Mouse (Mus musculus) embryonic facial prominence, embryonic 14.5 days (tissue): ENCODE results near the gene Gimap8. TPM values are rescaled to one million over a fixed set of nuclear protein-coding genes. Genes with fewer than 3 reads are reported as not detected.

Experiments
- ATAC-seq: fragments of 200-750 bp; cut with Nextera tagmentation; 2 replicates; pipeline ENCODE4 v1.8.0; 2017; ENCODE audit warnings: low read depth, moderate number of reproducible peaks, moderate TSS enrichment
- DNase-seq: peaks from one replicate; pipeline ENCODE4 v3.0.0-alpha.2; 2015; ENCODE audit warnings: low spot score
- H3K27ac ChIP-seq: fragments of 300-500 bp; sonication (generic); replicated peaks from 2 replicates; pipeline ENCODE4 v1.5.1; 2014; ENCODE audit warnings: low read depth, mild to moderate bottlenecking, low read length, moderate library complexity
- H3K27me3 ChIP-seq: fragments of 300-500 bp; sonication (generic); replicated peaks from 2 replicates; pipeline ENCODE4 v1.6.1; 2014; ENCODE audit warnings: low read length; ENCODE audit not compliant: control insufficient read depth, insufficient read depth
- H3K36me3 ChIP-seq: fragments of 300-500 bp; sonication (generic); 2 replicates; pipeline ENCODE4 v1.6.1; 2014; ENCODE audit warnings: low read length, mixed read lengths; ENCODE audit not compliant: control insufficient read depth, insufficient read depth
- H3K4me1 ChIP-seq: fragments of 300-500 bp; sonication (generic); 2 replicates; pipeline ENCODE4 v1.6.1; 2014; ENCODE audit warnings: antibody characterized with exemption, low read length; ENCODE audit not compliant: control insufficient read depth, insufficient read depth
- H3K4me2 ChIP-seq: fragments of 300-500 bp; sonication (generic); 2 replicates; pipeline ENCODE4 v1.6.1; 2014; ENCODE audit warnings: low read depth, mild to moderate bottlenecking, low read length, moderate library complexity, mixed read lengths
- H3K4me3 ChIP-seq: fragments of 300-500 bp; sonication (generic); 2 replicates; pipeline ENCODE4 v1.5.1; 2014; ENCODE audit warnings: low read depth, mild to moderate bottlenecking, low read length
- H3K9ac ChIP-seq: fragments of 300-500 bp; sonication (generic); 2 replicates; pipeline ENCODE4 v1.6.1; 2014; ENCODE audit warnings: low read depth, mild to moderate bottlenecking, low read length, moderate library complexity, mixed read lengths
- H3K9me3 ChIP-seq: fragments of 300-500 bp; sonication (generic); 2 replicates; pipeline ENCODE4 v1.6.1; 2016; ENCODE audit warnings: low read length; ENCODE audit not compliant: control insufficient read depth
- WGBS: fragments of 180-500 bp; shearing (Covaris S2); extraction: QIAGEN DNeasy Blood & Tissue Kit; methylation state at CpG from one replicate; pipeline ENCODE4 v1.1.7; 2014; 5-methylcytosine and 5-hydroxymethylcytosine counted together
- polyA plus RNA-seq: library from polyadenylated mRNA; unstranded; fragments of >200 nt; fragmentation: Nextera tagmentation; extraction: Ambion mirVana; gene quantifications from 2 replicates; pipeline ENCODE4 v1.2.1, GENCODE M21; 2014

Gimap8 gene
- polyA plus RNA-seq, 1 experiment from 2014 or later: 0.93 TPM

DNA sequence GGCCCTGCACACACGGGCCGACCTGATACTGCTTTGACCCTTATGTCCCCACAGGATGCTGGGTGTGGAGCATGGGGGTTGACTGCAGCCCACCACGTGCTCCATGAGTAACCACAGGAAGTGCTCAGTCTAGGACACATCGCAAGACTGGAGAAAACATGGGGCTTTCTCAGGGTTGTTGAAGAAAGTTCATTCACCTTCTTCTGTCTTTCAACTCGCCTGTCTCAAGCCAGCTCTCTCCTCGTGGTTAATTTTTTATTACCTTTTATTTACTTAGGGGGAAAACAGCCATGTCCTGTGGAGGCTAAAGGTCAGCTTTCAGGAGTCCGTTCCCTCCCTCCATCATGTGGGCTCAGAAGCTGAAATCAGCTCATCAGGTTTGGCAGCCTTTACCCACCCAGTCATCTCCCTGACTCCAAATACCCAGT lies 19.1 kb downstream of the Gimap8 start:
- no peak overlapping the region for H3K27ac ChIP-seq
- WGBS: 48% methylated on average over 7 of the region's 7 CpGs
- no peaks in the 10 kb centered on the region for H3K27me3 ChIP-seq
- H3K4me3 ChIP-seq: no peak overlapping the region
- no peak overlapping the region for H3K9ac ChIP-seq
- no peaks in the 10 kb centered on the region for H3K36me3 ChIP-seq
- DNase-seq (no peak), ATAC-seq (no peak)
- no peaks in the 10 kb centered on the region for H3K4me1 ChIP-seq
- H3K4me2 ChIP-seq: no peak overlapping the region
- H3K9me3 ChIP-seq: no peaks in the 10 kb centered on the region

DNA sequence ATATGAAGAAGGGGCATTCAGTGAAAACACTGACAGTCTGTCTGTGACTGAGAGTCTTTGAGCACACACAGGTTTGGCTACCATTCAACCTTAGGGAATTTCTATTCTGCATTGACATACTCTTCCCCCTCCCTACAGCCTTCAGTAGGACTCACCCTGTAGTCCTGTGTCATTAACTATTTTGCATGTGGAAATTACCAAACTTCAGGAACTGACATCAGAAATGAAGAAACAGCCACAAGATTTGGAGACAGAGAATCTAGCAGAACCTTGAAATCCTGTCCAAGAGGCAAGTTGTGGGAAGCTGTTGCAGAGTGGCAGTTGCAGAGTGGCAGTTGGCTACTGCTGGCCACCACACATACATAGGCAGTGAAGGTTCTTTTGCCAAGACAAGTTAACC lies 21.0 kb downstream of the Gimap8 start:
- no peak for DNase-seq
- no peaks in the 10 kb centered on the region for H3K9me3 ChIP-seq
- H3K27me3 ChIP-seq: no peaks in the 10 kb centered on the region
- no peaks in the 10 kb centered on the region for H3K36me3 ChIP-seq
- H3K4me2 ChIP-seq: no peak overlapping the region
- no peaks in the 10 kb centered on the region for H3K4me1 ChIP-seq
- H3K9ac ChIP-seq: no peak overlapping the region
- H3K4me3 ChIP-seq: no peak overlapping the region
- no peak overlapping the region for H3K27ac ChIP-seq
- ATAC-seq: no peak

DNA sequence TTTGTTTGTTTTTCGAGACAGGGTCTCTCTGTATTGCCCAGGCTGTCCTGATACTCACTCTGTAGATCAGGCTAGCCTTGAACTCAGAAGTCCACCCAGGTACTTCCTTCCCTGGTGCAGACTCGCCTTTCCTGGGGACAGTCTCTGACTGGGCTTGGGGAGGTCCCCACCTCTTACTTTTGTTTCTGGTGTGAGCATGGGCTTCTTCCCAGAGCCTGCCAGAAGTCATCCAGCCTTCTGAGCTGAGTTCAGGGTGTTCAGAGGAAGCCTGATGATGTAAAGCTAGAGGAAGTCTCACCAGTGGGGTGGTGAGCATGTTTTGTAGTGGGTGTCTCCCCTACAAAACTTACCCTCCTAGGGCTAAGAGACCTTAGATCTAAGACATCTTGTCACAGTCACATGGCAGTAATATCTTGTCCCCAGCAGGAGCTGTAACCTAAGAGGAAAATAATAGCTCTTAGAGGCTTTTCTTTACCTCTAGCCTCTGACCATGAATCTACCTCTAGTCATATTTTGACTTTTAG lies 22.5 kb downstream of the Gimap8 start:
- Histone ChIP-seq H3K9me3 (no peaks in the 10 kb centered on the region), H3K36me3 (no peaks in the 10 kb centered on the region), H3K4me2 (no peak overlapping the region), H3K4me3 (no peak overlapping the region), H3K9ac (no peak overlapping the region), H3K27ac (no peak overlapping the region), H3K4me1 (no peaks in the 10 kb centered on the region), H3K27me3 (no peaks in the 10 kb centered on the region)
- DNase-seq (no peak), ATAC-seq (no peak)
- WGBS: 58% methylated on average over 2 of the region's 2 CpGs

DNA sequence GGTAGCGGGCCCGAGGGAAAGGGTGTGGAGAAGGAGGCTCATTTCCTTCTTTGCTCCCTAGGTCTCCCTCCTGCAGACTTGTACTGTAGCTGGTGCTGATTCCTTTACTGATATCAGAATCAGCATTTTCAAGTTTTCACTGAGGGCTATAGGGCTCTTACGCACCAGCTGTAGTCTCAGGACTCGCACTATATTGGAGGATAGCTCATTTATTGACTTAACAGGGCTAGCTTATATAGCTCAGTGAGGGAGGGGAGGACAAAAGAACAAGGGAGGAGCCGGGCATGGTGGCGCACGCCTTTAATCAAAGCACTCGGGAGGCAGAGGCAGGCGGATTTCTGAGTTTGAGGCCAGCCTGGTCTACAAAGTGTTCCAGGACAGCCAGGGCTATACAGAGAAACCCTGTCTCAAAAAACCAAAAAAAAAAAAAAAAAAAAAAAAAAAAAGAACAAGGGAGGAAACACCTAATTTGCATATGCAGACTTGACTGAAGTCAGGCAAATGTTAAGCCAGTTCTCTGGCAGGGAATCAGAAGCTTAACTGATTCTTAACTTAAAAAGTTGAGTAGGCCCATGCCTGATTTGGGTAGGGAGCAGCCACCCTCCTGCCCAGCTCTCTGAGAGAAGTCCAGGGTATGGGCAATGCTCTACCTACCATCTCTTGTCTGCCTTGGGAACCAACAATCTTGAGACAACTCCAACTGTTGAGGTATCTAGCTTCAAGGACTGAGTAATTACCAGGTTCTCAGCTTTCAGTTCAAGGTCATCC lies 27.4 kb downstream of the Gimap8 start:
- Histone ChIP-seq H3K4me3 (no peak overlapping the region), H3K36me3 (0 out of 2 replicates have a peak, but pooled peaks cover 4% of the 10 kb centered on the region), H3K27me3 (no peaks in the 10 kb centered on the region), H3K4me2 (no peak overlapping the region), H3K9ac (no peak overlapping the region), H3K4me1 (0 out of 2 replicates have a peak, but pooled peaks cover 3% of the 10 kb centered on the region), H3K9me3 (no peaks in the 10 kb centered on the region), H3K27ac (no peak overlapping the region)
- ATAC-seq: no peak
- DNase-seq: no peak
- WGBS: over 99% methylated on average over 9 of the region's 9 CpGs

DNA sequence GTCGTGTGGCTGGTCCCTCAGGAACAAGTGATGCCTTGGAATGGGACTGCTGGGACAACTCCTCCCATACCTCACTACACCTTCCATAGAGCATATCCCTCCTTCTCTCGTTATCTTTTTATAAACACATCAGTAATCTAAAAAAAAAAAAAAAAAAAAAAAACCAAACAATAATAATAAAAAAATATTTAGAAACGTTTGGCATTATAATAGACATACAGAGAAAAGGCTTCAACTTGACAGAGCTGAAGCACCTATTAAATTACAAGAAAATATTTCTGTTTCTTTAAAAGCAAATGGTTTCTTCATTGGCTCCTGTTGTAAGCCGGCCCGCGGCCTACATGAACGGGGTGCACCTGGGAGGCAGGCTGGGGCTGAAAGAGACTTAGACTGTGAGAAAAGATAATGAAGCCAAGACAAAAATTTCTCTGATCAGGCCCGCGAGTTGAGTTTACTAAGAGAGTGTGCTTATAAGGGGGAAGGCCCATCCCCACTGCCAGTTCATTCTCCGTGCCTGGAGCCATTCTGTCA lies 28.4 kb downstream of the Gimap8 start:
- no peak for ATAC-seq
- Histone ChIP-seq H3K9me3 (no peaks in the 10 kb centered on the region), H3K9ac (peak overlapping the region; percentile 37; the same call in 1 of the 2 replicates), H3K4me2 (peak overlapping the region; percentile 45), H3K36me3 (0 out of 2 replicates have a peak, but pooled peaks cover 4% of the 10 kb centered on the region), H3K27ac (no peak overlapping the region; the same call in 1 of the 2 replicates), H3K27me3 (no peaks in the 10 kb centered on the region), H3K4me1 (0 out of 2 replicates have a peak, but pooled peaks cover 3% of the 10 kb centered on the region), H3K4me3 (peak overlapping the region; percentile 30)
- WGBS: 33% methylated on average over 10 of the region's 10 CpGs
- no peak for DNase-seq

DNA sequence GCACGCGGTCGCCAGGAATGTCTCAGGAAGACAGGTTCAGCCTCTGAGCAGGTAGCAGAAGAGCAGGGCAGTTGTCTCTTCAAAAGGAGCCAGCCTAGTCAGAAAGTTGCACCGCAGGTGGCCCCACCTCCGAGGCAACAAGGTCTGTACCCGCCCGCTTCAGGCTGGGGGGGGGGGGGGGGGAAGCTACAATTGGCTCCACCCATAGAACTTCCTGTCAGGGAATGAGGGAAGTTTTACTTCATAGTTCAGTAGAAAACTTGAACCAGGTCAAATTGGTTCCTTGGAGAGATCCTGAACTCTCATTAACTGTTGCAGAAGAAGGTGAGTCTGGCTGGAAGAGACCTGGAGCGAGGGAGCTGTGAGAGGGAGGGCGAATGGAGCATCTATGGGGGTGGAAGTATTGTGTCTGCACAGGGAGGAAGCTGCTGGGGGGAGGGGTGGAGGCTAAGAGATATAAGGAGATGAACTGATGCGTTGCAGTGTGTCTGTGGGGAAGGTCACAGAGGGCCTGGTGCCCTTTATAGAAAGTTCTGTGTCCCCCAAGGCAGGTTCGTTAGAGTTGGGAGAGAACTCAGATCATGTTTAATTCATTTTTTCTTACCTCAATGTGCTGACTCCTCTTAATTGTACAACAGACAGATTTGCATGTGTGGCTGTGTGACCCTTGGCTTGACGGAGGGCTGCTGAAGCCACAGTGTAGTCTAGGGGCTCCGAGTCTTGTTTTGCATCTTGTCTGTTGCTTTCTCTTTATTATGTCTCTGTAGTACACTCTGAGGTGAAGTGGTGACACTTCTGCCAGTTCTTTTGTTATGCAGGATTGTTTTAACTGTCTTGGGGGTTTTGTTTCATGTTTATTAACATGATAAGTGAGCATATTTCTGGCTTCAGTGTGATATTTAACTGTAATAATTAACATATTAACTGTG lies 29.2 kb downstream of the Gimap8 start, which contains the start of gene Gimap9:
Gene Gimap9 (plus strand): TSS at position 199 of the 929 bp plus-strand sequence.
- Histone ChIP-seq H3K9ac (peak within 1 kb of the TSS; percentile 37), H3K9me3 (no peaks in the 10 kb centered on the region), H3K27ac (no peak within 1 kb of the TSS; the same call in 1 of the 2 replicates)

DNA sequence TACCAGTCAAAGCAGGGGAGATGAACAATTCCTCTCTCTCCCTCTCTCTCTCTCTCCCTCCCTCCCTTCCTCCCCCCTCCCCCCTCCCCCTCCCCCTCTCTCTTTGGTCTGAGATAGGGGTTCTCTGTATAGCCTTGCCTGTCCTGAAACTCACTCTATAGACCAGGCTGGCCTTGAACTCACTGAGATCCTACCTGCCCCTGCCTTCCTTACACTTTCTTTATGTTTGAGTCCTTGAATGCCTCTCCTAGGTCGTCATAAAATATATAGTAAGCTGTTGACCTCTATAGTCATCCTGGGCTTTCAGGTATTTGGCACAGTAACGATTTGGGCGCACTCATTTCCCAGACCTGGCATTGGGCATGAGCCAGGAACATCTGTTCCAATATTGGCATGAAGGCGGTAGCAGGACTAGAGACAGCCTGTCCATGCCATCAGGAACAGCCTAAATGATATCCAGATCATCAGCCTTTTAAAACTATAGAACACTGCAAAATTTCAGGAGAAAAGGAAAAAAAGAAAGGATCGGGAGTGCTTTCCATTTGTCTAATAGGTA lies 29.9 kb downstream of the Gimap8 start:
- peak overlapping the region; percentile 45 for H3K4me2 ChIP-seq

More for the DNA sequence above, 29.2 kb downstream of the Gimap8 start, which contains the start of gene Gimap9:
- peak within 1 kb of the TSS; percentile 30 for H3K4me3 ChIP-seq
- 0 out of 2 replicates have a peak, but pooled peaks cover 3% of the 10 kb centered on the region for H3K4me1 ChIP-seq
- DNase-seq (peak; percentile 55), ATAC-seq (no peak; the same call in 1 of the 2 replicates)
- H3K4me2 ChIP-seq: peak within 1 kb of the TSS; percentile 45
- 0 out of 2 replicates have a peak, but pooled peaks cover 4% of the 10 kb centered on the region for H3K36me3 ChIP-seq
- no peaks in the 10 kb centered on the region for H3K27me3 ChIP-seq
- WGBS: 24% methylated on average over 13 of the region's 13 CpGs

More for the DNA sequence above, 29.9 kb downstream of the Gimap8 start:
- Histone ChIP-seq H3K9ac (no peak overlapping the region), H3K36me3 (0 out of 2 replicates have a peak, but pooled peaks cover 4% of the 10 kb centered on the region), H3K4me1 (0 out of 2 replicates have a peak, but pooled peaks cover 3% of the 10 kb centered on the region), H3K27me3 (no peaks in the 10 kb centered on the region), H3K27ac (no peak overlapping the region), H3K9me3 (no peaks in the 10 kb centered on the region), H3K4me3 (no peak overlapping the region)
- DNase-seq: no peak
- ATAC-seq: no peak
- 81% methylated on average over 5 of the region's 5 CpGs for WGBS
